8 mouse cellular contexts compared by ENCODE assay signal in the genomic region with DNA sequence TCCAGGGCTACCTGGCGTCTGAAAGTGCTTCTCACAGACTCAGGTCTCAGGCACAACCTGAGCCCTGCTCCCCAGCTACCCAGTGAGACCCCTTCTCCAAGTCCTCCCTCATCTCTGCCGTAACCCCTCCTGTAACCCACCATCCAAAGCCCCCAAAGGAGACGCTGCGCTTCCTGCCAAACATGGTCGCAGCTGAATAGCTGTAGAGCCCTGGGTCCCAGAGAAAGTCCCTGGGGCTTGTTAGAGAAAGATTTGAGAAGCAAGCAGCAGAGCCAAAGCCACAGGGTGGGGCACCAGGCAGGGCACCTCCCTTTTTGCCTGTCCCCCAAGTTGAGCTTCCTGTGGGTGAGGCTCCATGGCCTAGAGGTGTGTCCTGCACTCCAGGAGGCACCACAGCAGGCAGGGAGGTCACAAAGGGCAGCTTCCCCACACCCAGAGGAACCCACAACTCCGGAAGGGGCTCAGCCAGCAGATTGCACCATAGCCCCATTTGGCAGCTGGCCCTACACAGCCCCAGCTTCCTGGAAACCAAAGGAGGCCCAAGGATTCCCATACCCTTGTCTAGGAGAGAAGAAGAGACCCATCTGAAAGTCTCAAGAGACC. TPM values are rescaled to one million over a fixed set of nuclear protein-coding genes. Genes with fewer than 3 reads are reported as not detected.
A peak's percentile ranks its signal among the peaks of the same experiment; 100 is the strongest.
DNase-seq lines count a peak whose midpoint lies in the region; ATAC-seq and TF ChIP-seq lines count a peak whose summit lies in the region.

No protein-coding gene starts in this region.

- H3K79me3 ChIP-seq in C2C12 (ENCODE audit: low read depth), result no peaks in the 10 kb centered on the region

- H3K27ac ChIP-seq in midbrain, embryonic 14.5 days (replicated peaks; ENCODE audit: low read depth, low read length), result no peak overlapping the region
- H3K27ac ChIP-seq in midbrain, embryonic 10.5 days (replicated peaks), result no peak overlapping the region

- no peak for ATAC-seq in midbrain, embryonic 14.5 days (ENCODE audit: low FRiP score, low TSS enrichment)

- no peak overlapping the region for H3K4me2 ChIP-seq in midbrain, embryonic 14.5 days (ENCODE audit: low read length)

- TF ChIP-seq CTCF in C2C12 (IDR thresholded peaks at IDR 0.05; ENCODE audit: control insufficient read depth, insufficient read depth, insufficient read length), result no peak

- H3K79me2 ChIP-seq in C2C12 (ENCODE audit: control insufficient read depth, insufficient read depth), result no peaks in the 10 kb centered on the region

- H3K4me1 ChIP-seq in megakaryocyte, embryonic 14.5 days, result peaks cover 98% of the 10 kb centered on the region
- no peaks in the 10 kb centered on the region for H3K4me1 ChIP-seq in midbrain, embryonic 14.5 days (ENCODE audit: control insufficient read depth, insufficient read depth, low read length)
- H3K4me1 ChIP-seq in midbrain, embryonic 10.5 days, result peaks cover 16% of the 10 kb centered on the region

- no peaks in the 10 kb centered on the region for H3K27me3 ChIP-seq in C2C12 (ENCODE audit: control insufficient read depth, insufficient read depth, insufficient read length)
- H3K27me3 ChIP-seq in megakaryocyte, embryonic 14.5 days (replicated peaks), result peaks cover 2% of the 10 kb centered on the region
- H3K27me3 ChIP-seq in midbrain, embryonic 14.5 days (ENCODE audit: control insufficient read depth, insufficient read depth, low read length), result no peaks in the 10 kb centered on the region
- no peaks in the 10 kb centered on the region for H3K27me3 ChIP-seq in midbrain, embryonic 10.5 days (ENCODE audit: low read depth, poor library complexity, severe bottlenecking)

- H3K36me3 ChIP-seq in C2C12 (ENCODE audit: control insufficient read depth, insufficient read depth), result no peaks in the 10 kb centered on the region
- no peaks in the 10 kb centered on the region for H3K36me3 ChIP-seq in megakaryocyte, embryonic 14.5 days (replicated peaks; ENCODE audit: low read length)
- H3K36me3 ChIP-seq in midbrain, embryonic 14.5 days (ENCODE audit: control insufficient read depth, insufficient read depth, low read length), result no peaks in the 10 kb centered on the region
- H3K36me3 ChIP-seq in midbrain, embryonic 10.5 days, result no peaks in the 10 kb centered on the region

- H3K9me3 ChIP-seq in megakaryocyte, embryonic 14.5 days, result no peaks in the 10 kb centered on the region
- H3K9me3 ChIP-seq in midbrain, embryonic 14.5 days (ENCODE audit: control insufficient read depth, low read length), result no peaks in the 10 kb centered on the region
- H3K9me3 ChIP-seq in midbrain, embryonic 10.5 days (replicated peaks), result no peaks in the 10 kb centered on the region

- peak; percentile 51 for DNase-seq in T-cell, adult 2 months (ENCODE audit: low spot score)
- DNase-seq in induced T-regulatory cell, adult 2 months (ENCODE audit: low read depth), result peak; percentile 79
- DNase-seq in midbrain, embryonic 14.5 days, result no peak
- no peak for DNase-seq in urinary bladder, postnatal 4 days (ENCODE audit: low spot score in 2 of 2)
- no peak for DNase-seq in cerebellum, adult 9-10 months
- no peak for DNase-seq in midbrain, embryonic 10.5 days (ENCODE audit: low spot score)

- 79% methylated on average over 6 of the region's 6 CpGs for WGBS in midbrain, embryonic 14.5 days
- 80% methylated on average over 6 of the region's 6 CpGs for WGBS in midbrain, embryonic 10.5 days

- H3K4me3 ChIP-seq in C2C12 (ENCODE audit: insufficient read depth, poor library complexity, severe bottlenecking), result peak overlapping the region; percentile 15
- H3K4me3 ChIP-seq in megakaryocyte, embryonic 14.5 days (replicated peaks), result peak overlapping the region; percentile 85
- H3K4me3 ChIP-seq in midbrain, embryonic 14.5 days (replicated peaks; ENCODE audit: low read depth, low read length), result no peak overlapping the region
- H3K4me3 ChIP-seq in midbrain, embryonic 10.5 days, result no peak overlapping the region

- no peak overlapping the region for H3K9ac ChIP-seq in midbrain, embryonic 14.5 days (replicated peaks; ENCODE audit: low read length)

- no peak overlapping the region for H3ac ChIP-seq in C2C12 (ENCODE audit: control insufficient read depth, insufficient read length, low read depth)

TF ChIP-seq in C2C12, 6 proteins besides CTCF, POLR2A, EP300 and RAD21:
- no peak for TF ChIP-seq USF1 (IDR thresholded peaks at IDR 0.05; ENCODE audit: low read depth)
- TF ChIP-seq FOSL1 (IDR thresholded peaks at IDR 0.05; ENCODE audit: insufficient read depth, low read length, poor library complexity, severe bottlenecking), result no peak
- no peak for TF ChIP-seq MYOG (IDR thresholded peaks at IDR 0.05; ENCODE audit: control insufficient read depth, extremely low read depth, insufficient read length)
- peak; percentile 98 for TF ChIP-seq CEBPB (IDR thresholded peaks at IDR 0.05; ENCODE audit: low read depth)
- TF ChIP-seq MAX (IDR thresholded peaks at IDR 0.05), result peak; percentile 16
- TF ChIP-seq MYOD1 (IDR thresholded peaks at IDR 0.05; ENCODE audit: control insufficient read depth, insufficient read length, low read depth), result no peak

RNA-seq across cellular contexts. Expression of gene Rap1gap2, which starts 38.2 kb away (rescaled TPM):
- 1.4 TPM for polyA plus RNA-seq in C2C12 (2012; fragmentation: generic; extraction: Trizol)
- polyA plus RNA-seq in megakaryocyte, embryonic 14.5 days (2012; ENCODE audit: insufficient read depth, low replicate concordance), result 0.42 and 0.81 TPM in 2 replicates
- 9.2 and 10.6 TPM in 2 replicates for polyA plus RNA-seq in midbrain, embryonic 14.5 days (2014; fragmentation: Nextera tagmentation; extraction: Ambion mirVana)
- polyA plus RNA-seq in midbrain, embryonic 10.5 days (2016; fragmentation: Nextera tagmentation; extraction: Ambion mirVana), result 0.88 and 2.1 TPM in 2 replicates

RNA-seq across cellular contexts. Expression of gene Ccdc92b, which starts 46.8 kb away (rescaled TPM):
- polyA plus RNA-seq in C2C12 (2012; fragmentation: generic; extraction: Trizol), result 0.01 TPM
- 0.06 and 0.41 TPM in 2 replicates for polyA plus RNA-seq in megakaryocyte, embryonic 14.5 days (2012; ENCODE audit: insufficient read depth, low replicate concordance)
- polyA plus RNA-seq in midbrain, embryonic 14.5 days (2014; fragmentation: Nextera tagmentation; extraction: Ambion mirVana), result 3.8 and 4.2 TPM in 2 replicates
- 0.62 and 0.67 TPM in 2 replicates for polyA plus RNA-seq in midbrain, embryonic 10.5 days (2016; fragmentation: Nextera tagmentation; extraction: Ambion mirVana)

Comparison
In these comparisons a context has a peak if more than half of its experiments do, and no peak if none do; other contexts are left out.
1. H3K4me3 ChIP-seq: peak in C2C12 (single experiment) and megakaryocyte, embryonic 14.5 days (single experiment); none in midbrain, embryonic 14.5 days (single experiment) and midbrain, embryonic 10.5 days (single experiment).
2. DNase-seq: peak in T-cell, adult 2 months (single experiment) and induced T-regulatory cell, adult 2 months (single experiment); none in midbrain, embryonic 14.5 days (single experiment), urinary bladder, postnatal 4 days (0 of 2), cerebellum, adult 9-10 months (single experiment) and midbrain, embryonic 10.5 days (single experiment).